ENCODE assay signal across 10 mouse cellular contexts in genomic region chr6:136898222-136898621, GRCm38 (mm10). TPM values are rescaled to one million over a fixed set of nuclear protein-coding genes. Genes with fewer than 3 reads are reported as not detected.
DNase-seq lines count a peak whose midpoint lies in the region; ATAC-seq lines count a peak whose summit lies in the region.
"Had no signal": no experiment of that assay in that cellular context is flagged by ENCODE, and none has a peak within 500 bp of the region (broad histone marks: within the 10 kb centered on the region; RNA-seq: fewer than 3 reads in every experiment).

No protein-coding gene starts in this region.

- H3K4me3 ChIP-seq in kidney, embryonic 15.5 days (replicated peaks): no peak overlapping the region
- H3K4me3 ChIP-seq in limb, embryonic 15.5 days: no peak overlapping the region
- no peak overlapping the region for H3K4me3 ChIP-seq in stomach, embryonic 15.5 days (replicated peaks)
- H3K4me3 ChIP-seq: intestine, embryonic 15.5 days; megakaryocyte, embryonic 14.5 days had no signal

- peak; percentile 45; the same call in 1 of the 2 replicates for ATAC-seq in kidney, embryonic 15.5 days (replicated peaks; ENCODE audit: low FRiP score)
- peak; percentile 70 for ATAC-seq in granulocyte monocyte progenitor cell, adult 5-6 weeks (replicated peaks; ENCODE audit: poor library complexity, severe bottlenecking)
- no peak for ATAC-seq in limb, embryonic 15.5 days (ENCODE audit: insufficient number of reproducible peaks, low FRiP score, low TSS enrichment, low read depth)
- no peak for ATAC-seq in stomach, embryonic 15.5 days (ENCODE audit: insufficient read depth, low FRiP score, low read depth)
- ATAC-seq: intestine, embryonic 15.5 days had no signal

- peak overlapping the region; percentile 82 for H3K27ac ChIP-seq in kidney, embryonic 15.5 days
- H3K27ac ChIP-seq in limb, embryonic 15.5 days: peak overlapping the region; percentile 63; the same call in 1 of the 2 replicates
- H3K27ac ChIP-seq in stomach, embryonic 15.5 days: peak overlapping the region; percentile 71
- H3K27ac ChIP-seq: intestine, embryonic 15.5 days had no signal

- H3K4me1 ChIP-seq in kidney, embryonic 15.5 days: peaks cover 42% of the 10 kb centered on the region
- peaks cover 18% of the 10 kb centered on the region; the same call in 1 of the 2 replicates for H3K4me1 ChIP-seq in limb, embryonic 15.5 days
- peaks cover 10% of the 10 kb centered on the region for H3K4me1 ChIP-seq in stomach, embryonic 15.5 days

- WGBS in kidney, embryonic 15.5 days: 24% methylated on average over 4 of the region's 4 CpGs
- WGBS in limb, embryonic 15.5 days: 20% methylated on average over 4 of the region's 4 CpGs
- WGBS in stomach, embryonic 15.5 days: 35% methylated on average over 4 of the region's 4 CpGs

- no peak overlapping the region for H3K4me2 ChIP-seq in kidney, embryonic 15.5 days
- H3K4me2 ChIP-seq in limb, embryonic 15.5 days: no peak overlapping the region
- no peak overlapping the region for H3K4me2 ChIP-seq in stomach, embryonic 15.5 days
- H3K4me2 ChIP-seq: intestine, embryonic 15.5 days had no signal

- no peaks in the 10 kb centered on the region for H3K9me3 ChIP-seq in kidney, embryonic 15.5 days (replicated peaks)
- no peaks in the 10 kb centered on the region for H3K9me3 ChIP-seq in limb, embryonic 15.5 days
- no peaks in the 10 kb centered on the region for H3K9me3 ChIP-seq in stomach, embryonic 15.5 days
- H3K9me3 ChIP-seq: intestine, embryonic 15.5 days; megakaryocyte, embryonic 14.5 days had no signal

- H3K9ac ChIP-seq in kidney, embryonic 15.5 days: no peak overlapping the region
- H3K9ac ChIP-seq in limb, embryonic 15.5 days: no peak overlapping the region
- H3K9ac ChIP-seq in stomach, embryonic 15.5 days: no peak overlapping the region
- H3K9ac ChIP-seq: intestine, embryonic 15.5 days had no signal

- H3K27me3 ChIP-seq in kidney, embryonic 15.5 days: no peaks in the 10 kb centered on the region
- H3K27me3 ChIP-seq in limb, embryonic 15.5 days: no peaks in the 10 kb centered on the region
- H3K27me3 ChIP-seq in stomach, embryonic 15.5 days (replicated peaks): no peaks in the 10 kb centered on the region
- H3K27me3 ChIP-seq: intestine, embryonic 15.5 days; megakaryocyte, embryonic 14.5 days had no signal

- DNase-seq in kidney, adult 18-20 months: no peak
- DNase-seq in frontal cortex, adult 2 months (ENCODE audit: extremely low spot score in 1 of 2, low spot score in 1 of 2): no peak
- DNase-seq in layer of hippocampus, postnatal 10 days (ENCODE audit: low spot score in 2 of 2): no peak
- DNase-seq: gastrocnemius, postnatal 10 days had no signal

- H3K36me3 ChIP-seq in kidney, embryonic 15.5 days: no peaks in the 10 kb centered on the region
- no peaks in the 10 kb centered on the region for H3K36me3 ChIP-seq in limb, embryonic 15.5 days
- H3K36me3 ChIP-seq in stomach, embryonic 15.5 days: no peaks in the 10 kb centered on the region
- H3K36me3 ChIP-seq: intestine, embryonic 15.5 days had no signal

RNA-seq across cellular contexts. Expression of gene Mgp, which starts 22.6 kb away (rescaled TPM):
- 210 and 216 TPM in 2 replicates for polyA plus RNA-seq in kidney, embryonic 15.5 days (2015; fragmentation: Nextera tagmentation; extraction: Ambion mirVana)
- total RNA-seq in granulocyte monocyte progenitor cell, adult 5-6 weeks (2014; fragmentation: Nextera tagmentation): not detected in 2 replicates
- total RNA-seq in granulocyte monocyte progenitor cell, adult 5-6 weeks (2017): not detected in 2 replicates
- polyA plus RNA-seq in limb, embryonic 15.5 days (2015; fragmentation: Nextera tagmentation; extraction: Ambion mirVana): 350 and 381 TPM in 2 replicates
- 150 and 225 TPM in 2 replicates for polyA plus RNA-seq in stomach, embryonic 15.5 days (2015; fragmentation: Nextera tagmentation; extraction: Ambion mirVana)
- 156 and 163 TPM in 2 replicates for polyA plus RNA-seq in frontal cortex, adult 2 months (2012; rRNA removed)
- total RNA-seq in layer of hippocampus, postnatal 10 days (2021): 10 to 100 TPM; 15.1 to 26.3 TPM

RNA-seq across cellular contexts. Expression of gene Erp27, which starts 23.8 kb away (rescaled TPM):
- polyA plus RNA-seq in kidney, embryonic 15.5 days (2015; fragmentation: Nextera tagmentation; extraction: Ambion mirVana): 0.23 and 0.38 TPM in 2 replicates
- 1.4 TPM in 1 of 2 replicates, not detected in the other for total RNA-seq in granulocyte monocyte progenitor cell, adult 5-6 weeks (2014; fragmentation: Nextera tagmentation)
- 0.77 TPM in 1 of 2 replicates, not detected in the other for total RNA-seq in granulocyte monocyte progenitor cell, adult 5-6 weeks (2017)
- 0.53 and 0.72 TPM in 2 replicates for polyA plus RNA-seq in limb, embryonic 15.5 days (2015; fragmentation: Nextera tagmentation; extraction: Ambion mirVana)
- polyA plus RNA-seq in stomach, embryonic 15.5 days (2015; fragmentation: Nextera tagmentation; extraction: Ambion mirVana): 40.1 and 57.2 TPM in 2 replicates
- 0.18 TPM in 1 of 2 replicates, not detected in the other for polyA plus RNA-seq in frontal cortex, adult 2 months (2012; rRNA removed)
- under 1 TPM; 0.57 to 0.76 TPM for total RNA-seq in layer of hippocampus, postnatal 10 days (2021)

RNA-seq across cellular contexts. Expression of gene Pde6h, which starts 25.4 kb away (rescaled TPM):
- 0.26 and 0.40 TPM in 2 replicates for polyA plus RNA-seq in kidney, embryonic 15.5 days (2015; fragmentation: Nextera tagmentation; extraction: Ambion mirVana)
- not detected in 2 replicates for total RNA-seq in granulocyte monocyte progenitor cell, adult 5-6 weeks (2014; fragmentation: Nextera tagmentation)
- 0.04 TPM in 1 of 2 replicates, not detected in the other for total RNA-seq in granulocyte monocyte progenitor cell, adult 5-6 weeks (2017)
- 0.19 TPM in 1 of 2 replicates, not detected in the other for polyA plus RNA-seq in limb, embryonic 15.5 days (2015; fragmentation: Nextera tagmentation; extraction: Ambion mirVana)
- polyA plus RNA-seq in stomach, embryonic 15.5 days (2015; fragmentation: Nextera tagmentation; extraction: Ambion mirVana): not detected in 2 replicates
- polyA plus RNA-seq in frontal cortex, adult 2 months (2012; rRNA removed): 0.50 and 1.1 TPM in 2 replicates
- 1 to 10 TPM in 1 of 2 experiments, under 1 TPM in 1; 0.71 to 1.3 TPM for total RNA-seq in layer of hippocampus, postnatal 10 days (2021)
- total RNA-seq: gastrocnemius, postnatal 10 days had no signal
- polyA plus RNA-seq: intestine, embryonic 15.5 days had no signal

RNA-seq across cellular contexts. Expression of gene Art4, which starts 40.7 kb away (rescaled TPM):
- 5.2 and 5.9 TPM in 2 replicates for polyA plus RNA-seq in kidney, embryonic 15.5 days (2015; fragmentation: Nextera tagmentation; extraction: Ambion mirVana)
- total RNA-seq in granulocyte monocyte progenitor cell, adult 5-6 weeks (2014; fragmentation: Nextera tagmentation): 0.64 TPM in 1 of 2 replicates, not detected in the other
- 1.2 and 1.6 TPM in 2 replicates for total RNA-seq in granulocyte monocyte progenitor cell, adult 5-6 weeks (2017)
- 2.9 and 3.9 TPM in 2 replicates for polyA plus RNA-seq in limb, embryonic 15.5 days (2015; fragmentation: Nextera tagmentation; extraction: Ambion mirVana)
- polyA plus RNA-seq in stomach, embryonic 15.5 days (2015; fragmentation: Nextera tagmentation; extraction: Ambion mirVana): 5.5 and 7.7 TPM in 2 replicates
- polyA plus RNA-seq in frontal cortex, adult 2 months (2012; rRNA removed): 0.50 and 0.62 TPM in 2 replicates
- under 1 TPM in 1 of 2 experiments, not detected in 1; 0.23 TPM for total RNA-seq in layer of hippocampus, postnatal 10 days (2021)

RNA-seq across cellular contexts. Expression of gene Arhgdib, which starts 43.5 kb away (rescaled TPM):
- polyA plus RNA-seq in kidney, embryonic 15.5 days (2015; fragmentation: Nextera tagmentation; extraction: Ambion mirVana): 62.1 and 63.8 TPM in 2 replicates
- total RNA-seq in granulocyte monocyte progenitor cell, adult 5-6 weeks (2014; fragmentation: Nextera tagmentation): 1,912 and 2,149 TPM in 2 replicates
- 1,225 and 1,275 TPM in 2 replicates for total RNA-seq in granulocyte monocyte progenitor cell, adult 5-6 weeks (2017)
- 166 and 167 TPM in 2 replicates for polyA plus RNA-seq in limb, embryonic 15.5 days (2015; fragmentation: Nextera tagmentation; extraction: Ambion mirVana)
- 56.1 and 70.2 TPM in 2 replicates for polyA plus RNA-seq in stomach, embryonic 15.5 days (2015; fragmentation: Nextera tagmentation; extraction: Ambion mirVana)
- 25.5 and 28.9 TPM in 2 replicates for polyA plus RNA-seq in frontal cortex, adult 2 months (2012; rRNA removed)
- 10 to 100 TPM; 17.4 to 18.4 TPM for total RNA-seq in layer of hippocampus, postnatal 10 days (2021)

Comparison
In these comparisons a context has a peak if more than half of its experiments do, and no peak if none do; other contexts are left out.
1. ATAC-seq: peak in kidney, embryonic 15.5 days (single experiment) and granulocyte monocyte progenitor cell, adult 5-6 weeks (single experiment); none in limb, embryonic 15.5 days (single experiment) and stomach, embryonic 15.5 days (single experiment).
2. RNA of gene Erp27, which starts 23.8 kb away (polyA plus RNA-seq): 40.1 to 57.2 TPM in stomach, embryonic 15.5 days; 0.53 to 0.72 TPM in limb, embryonic 15.5 days, 0.23 to 0.38 TPM in kidney, embryonic 15.5 days and 0.18 TPM in frontal cortex, adult 2 months; every median in the first group is over 10 times any median in the second.
3. Peak in every context shown above with its lines, with median percentiles within 50 percentile points of each other: H3K27ac ChIP-seq.